Mouse (Mus musculus) spleen, adult 2 months (tissue): ENCODE data around the gene Gm28374. TPM values are rescaled to one million over a fixed set of nuclear protein-coding genes. Genes with fewer than 3 reads are reported as not detected.

Experiments
- DNase-seq, 2 experiments: peaks; one replicate each; pipeline versions ENCODE4 v3.0.0 to v3.0.0-alpha.2; 2012 to 2021; ENCODE audit warnings: low spot score in 2 of 2, low read depth in 1 of 2
- H3K27ac ChIP-seq: fragments of 200-500 bp; 2 replicates; pipeline ENCODE4 v1.5.1; 2012; ENCODE audit warnings: low read length, inconsistent platforms; ENCODE audit not compliant: insufficient read depth
- H3K27me3 ChIP-seq: fragments of 200-500 bp; 2 replicates; pipeline ENCODE4 v1.6.1; 2012; ENCODE audit warnings: mild to moderate bottlenecking, moderate library complexity, low read length, inconsistent platforms; ENCODE audit not compliant: control insufficient read depth, insufficient read depth
- H3K36me3 ChIP-seq: fragments of 200-500 bp; 2 replicates; pipeline ENCODE4 v1.6.1; 2012; ENCODE audit warnings: mild to moderate bottlenecking, low read length, inconsistent platforms; ENCODE audit not compliant: control insufficient read depth, insufficient read depth
- H3K4me1 ChIP-seq: fragments of 200-500 bp; 2 replicates; pipeline ENCODE4 v1.6.1; 2011; ENCODE audit warnings: inconsistent platforms; ENCODE audit not compliant: control insufficient read depth, insufficient read depth, insufficient read length
- H3K4me3 ChIP-seq: fragments of 200-500 bp; 2 replicates; pipeline ENCODE4 v1.5.1; 2011; ENCODE audit warnings: mild to moderate bottlenecking, inconsistent platforms; ENCODE audit not compliant: insufficient read depth, insufficient read length; ENCODE audit errors: extremely low read depth
- CTCF ChIP-seq: fragments of 200-500 bp; IDR thresholded peaks from 2 replicates; pipeline ENCODE4 v1.5.1; 2011; ENCODE audit warnings: mild to moderate bottlenecking, inconsistent platforms; ENCODE audit not compliant: insufficient read depth, insufficient read length, insufficient replicate concordance; ENCODE audit errors: extremely low read depth
- POLR2A ChIP-seq: fragments of 200-500 bp; IDR thresholded peaks from 2 replicates; pipeline ENCODE4 v1.6.1; 2011; ENCODE audit warnings: low read depth, low read length, inconsistent platforms
- WGBS: fragments of 180-500 bp; shearing (Covaris S2); methylation state at CpG from one replicate; pipeline ENCODE4 v1.1.7; 2018; 5-methylcytosine and 5-hydroxymethylcytosine counted together
- polyA plus RNA-seq: library from polyadenylated mRNA; depleted of rRNA; stranded (reverse); fragments of >200 nt; gene quantifications from 2 replicates; pipeline ENCODE4 v1.2.3, GENCODE M21; 2012

Gene Gm28374
- polyA plus RNA-seq, 1 experiment = not detected

GRCm38 (mm10) chr19:6063081-6063480 lies 19.0 kb downstream of the Gm28374 start:
- H3K27me3 ChIP-seq = no peaks in the 10 kb centered on the region
- DNase-seq = no peak
- no peak overlapping the region for H3K4me3 ChIP-seq
- WGBS = 91% methylated on average over 6 of the region's 6 CpGs
- peaks cover 11% of the 10 kb centered on the region; the same call in 1 of the 2 replicates for H3K4me1 ChIP-seq
- TF ChIP-seq CTCF (no peak), POLR2A (no peak)
- H3K36me3 ChIP-seq = peaks cover 4% of the 10 kb centered on the region
- no peak overlapping the region for H3K27ac ChIP-seq

GRCm38 (mm10) chr19:6062418-6062817 lies 19.6 kb downstream of the Gm28374 start:
- peak overlapping the region; percentile 96 for H3K4me3 ChIP-seq
- H3K27ac ChIP-seq = peak overlapping the region; percentile 89
- H3K27me3 ChIP-seq = no peaks in the 10 kb centered on the region
- H3K36me3 ChIP-seq = peaks cover 4% of the 10 kb centered on the region
- peaks cover 9% of the 10 kb centered on the region; the same call in 1 of the 2 replicates for H3K4me1 ChIP-seq
- TF ChIP-seq POLR2A = no peak
- no peak for TF ChIP-seq CTCF
- WGBS = 45% methylated on average over 5 of the region's 5 CpGs
- no peak for DNase-seq

- H3K36me3 ChIP-seq = peaks cover 4% of the 10 kb centered on the region
- no peaks in the 10 kb centered on the region for H3K27me3 ChIP-seq
- WGBS = under 1% methylated on average over 44 of the region's 44 CpGs
- H3K27ac ChIP-seq = peak overlapping the region; percentile 89
- DNase-seq = peak in 1 of 2 experiments; percentile 69
- peaks cover 8% of the 10 kb centered on the region; the same call in 1 of the 2 replicates for H3K4me1 ChIP-seq
- peak overlapping the region; percentile 96 for H3K4me3 ChIP-seq
- TF ChIP-seq POLR2A (no peak), CTCF (no peak)
Observed at GRCm38 (mm10) chr19:6061641-6062302, 20.3 kb downstream of the Gm28374 start.

GRCm38 (mm10) chr19:6061021-6061533 lies 21.0 kb downstream of the Gm28374 start, which contains the start of gene Znhit2:
TSS of gene Znhit2 (plus strand) at chr19:6061192.
- WGBS = under 1% methylated on average over 58 of the region's 58 CpGs
- Histone ChIP-seq H3K27me3 (no peaks in the 10 kb centered on the region), H3K36me3 (peaks cover 4% of the 10 kb centered on the region), H3K4me1 (peaks cover 6% of the 10 kb centered on the region; the same call in 1 of the 2 replicates), H3K27ac (peak within 1 kb of the TSS; percentile 89), H3K4me3 (peak within 1 kb of the TSS; percentile 96)
- peak; percentile 90 to 93 for DNase-seq
- TF ChIP-seq CTCF = no peak
- TF ChIP-seq POLR2A = peak; percentile 28; the same call in 1 of the 2 replicates

- no peak for TF ChIP-seq CTCF
- TF ChIP-seq POLR2A = no peak
- Histone ChIP-seq H3K36me3 (peaks cover 15% of the 10 kb centered on the region), H3K4me1 (peaks cover 6% of the 10 kb centered on the region; the same call in 1 of the 2 replicates), H3K27me3 (no peaks in the 10 kb centered on the region), H3K27ac (no peak overlapping the region), H3K4me3 (no peak overlapping the region)
- no peak for DNase-seq
- WGBS = 88% methylated on average over 5 of the region's 5 CpGs
Observed at GRCm38 (mm10) chr19:6058966-6059365, 23.1 kb downstream of the Gm28374 start.

GRCm38 (mm10) chr19:6058513-6058912 lies 23.5 kb downstream of the Gm28374 start:
- 33% methylated on average over 5 of the region's 5 CpGs for WGBS
- no peak for DNase-seq

More at GRCm38 (mm10) chr19:6058513-6058912, 23.5 kb downstream of the Gm28374 start:
- Histone ChIP-seq H3K36me3 (peaks cover 20% of the 10 kb centered on the region), H3K27me3 (no peaks in the 10 kb centered on the region), H3K4me1 (peaks cover 6% of the 10 kb centered on the region; the same call in 1 of the 2 replicates), H3K27ac (no peak overlapping the region), H3K4me3 (peak overlapping the region; percentile 90; the same call in 1 of the 2 replicates)
- TF ChIP-seq CTCF (no peak), POLR2A (no peak)
